Mouse (Mus musculus) midbrain, embryonic 10.5 days (tissue): ENCODE measurements around the gene Ddx49. TPM values are rescaled to one million over a fixed set of nuclear protein-coding genes. Genes with fewer than 3 reads are reported as not detected.

Experiments used
- DNase-seq: peaks from one replicate; pipeline ENCODE4 v3.0.0-alpha.2; 2017; ENCODE audit warnings: low spot score
- H3K27ac ChIP-seq: fragments of 300-500 bp; sonication (generic); replicated peaks from 2 replicates; pipeline ENCODE4 v1.5.1; 2016; ENCODE audit warnings: mild to moderate bottlenecking
- H3K27me3 ChIP-seq: fragments of 300-500 bp; sonication (generic); 2 replicates; pipeline ENCODE4 v1.6.1; 2016; ENCODE audit warnings: low read depth, mild to moderate bottlenecking; ENCODE audit not compliant: poor library complexity, severe bottlenecking
- H3K36me3 ChIP-seq: fragments of 300-500 bp; sonication (generic); 2 replicates; pipeline ENCODE4 v1.6.1; 2016; ENCODE audit warnings: mild to moderate bottlenecking, moderate library complexity
- H3K4me1 ChIP-seq: fragments of 300-500 bp; sonication (generic); 2 replicates; pipeline ENCODE4 v1.6.1; 2016
- H3K4me3 ChIP-seq: fragments of 300-500 bp; sonication (generic); 2 replicates; pipeline ENCODE4 v1.5.1; 2016; ENCODE audit warnings: mild to moderate bottlenecking, moderate library complexity
- H3K9me3 ChIP-seq: fragments of 300-500 bp; sonication (generic); replicated peaks from 2 replicates; pipeline ENCODE4 v1.6.1; 2016; ENCODE audit warnings: mild to moderate bottlenecking
- WGBS: fragments of 180-500 bp; shearing (Covaris S2); methylation state at CpG from one replicate; pipeline ENCODE4 v1.1.7; 2016; 5-methylcytosine and 5-hydroxymethylcytosine counted together
- polyA plus RNA-seq: library from polyadenylated mRNA; unstranded; fragments of >200 nt; fragmentation: Nextera tagmentation; extraction: Ambion mirVana; gene quantifications from 2 replicates; pipeline ENCODE4 v1.2.1, GENCODE M21; 2016

Gene Ddx49
- polyA plus RNA-seq, 1 experiment from 2014 or later, result 56.4 TPM

DNA sequence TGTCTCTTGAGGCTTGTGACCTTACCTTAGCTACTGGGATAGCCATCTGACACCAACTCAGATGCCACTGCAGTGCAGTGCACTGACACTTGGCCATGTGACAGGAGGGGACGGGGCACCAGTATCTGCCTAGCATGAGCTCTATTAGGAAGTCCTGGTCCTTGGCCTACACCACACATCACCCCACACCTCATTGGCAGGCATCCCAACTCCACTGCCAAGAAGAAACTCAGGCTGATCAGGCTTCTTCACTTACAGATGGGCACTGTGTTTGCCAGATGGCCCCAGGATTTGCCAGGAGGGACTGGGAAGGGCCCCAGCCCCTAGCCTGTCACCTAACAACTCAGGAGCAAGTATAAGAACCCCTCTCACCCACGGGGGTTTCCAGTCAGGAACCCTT is 11.1 kb upstream of the Ddx49 start:
- Histone ChIP-seq H3K27ac (no peak overlapping the region), H3K36me3 (peaks cover 52% of the 10 kb centered on the region), H3K9me3 (no peaks in the 10 kb centered on the region), H3K4me1 (peaks cover 38% of the 10 kb centered on the region), H3K4me3 (no peak overlapping the region), H3K27me3 (peaks cover 18% of the 10 kb centered on the region; the same call in 1 of the 2 replicates)
- DNase-seq, result no peak
- 88% methylated on average over 2 of the region's 2 CpGs for WGBS

DNA sequence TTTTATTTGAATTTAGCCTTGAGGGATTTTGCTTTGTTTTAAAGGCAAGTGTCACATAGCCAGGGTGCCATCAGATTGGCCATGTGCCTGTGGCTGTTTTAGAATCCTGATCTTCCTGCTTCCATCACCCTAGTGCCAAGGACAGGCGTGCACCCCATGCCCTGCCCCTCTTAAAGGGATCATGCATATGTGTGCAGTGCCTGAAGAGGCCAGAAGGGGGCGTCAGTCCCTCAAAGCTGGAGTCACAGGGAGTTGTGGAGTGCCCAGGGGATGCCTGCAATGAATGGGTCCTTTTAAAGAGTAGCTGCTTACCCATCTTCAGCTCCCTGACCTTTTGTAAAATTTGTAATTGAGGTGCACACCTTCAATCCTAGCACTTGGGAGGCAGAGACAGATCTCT is 7.0 kb upstream of the Ddx49 start:
- Histone ChIP-seq H3K27ac (no peak overlapping the region), H3K4me3 (no peak overlapping the region), H3K36me3 (peaks cover 93% of the 10 kb centered on the region), H3K9me3 (no peaks in the 10 kb centered on the region), H3K4me1 (0 out of 2 replicates have a peak, but pooled peaks cover 1% of the 10 kb centered on the region), H3K27me3 (no peaks in the 10 kb centered on the region)
- peak; percentile 42 for DNase-seq
- WGBS, result 31% methylated on average over 2 of the region's 2 CpGs

DNA sequence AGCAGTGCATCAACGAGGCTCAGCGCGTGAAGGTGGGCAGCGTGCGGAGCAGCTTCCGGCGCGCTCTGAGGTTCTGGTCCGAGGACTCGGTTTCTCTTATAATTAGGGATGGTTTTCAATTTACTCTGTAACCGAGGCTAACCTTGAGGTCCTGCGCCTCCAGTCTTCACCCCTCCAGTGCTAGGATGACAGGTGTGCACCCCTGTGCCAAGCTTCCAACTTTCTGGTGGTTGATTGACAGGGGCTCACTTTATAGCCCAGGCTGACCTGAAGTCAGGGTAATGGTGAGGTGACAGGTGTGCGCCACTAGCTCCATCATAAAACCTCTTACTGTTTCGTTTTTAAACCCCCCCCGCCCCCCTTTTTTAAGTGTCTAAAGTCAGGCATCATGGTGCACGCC is 612 bp upstream of the Ddx49 start:
- DNase-seq, result no peak
- peaks cover 68% of the 10 kb centered on the region for H3K36me3 ChIP-seq
- peak overlapping the region; percentile 83 for H3K27ac ChIP-seq
- H3K27me3 ChIP-seq, result no peaks in the 10 kb centered on the region
- no peaks in the 10 kb centered on the region for H3K9me3 ChIP-seq
- H3K4me1 ChIP-seq, result peaks cover 29% of the 10 kb centered on the region
- WGBS, result 5% methylated on average over 16 of the region's 16 CpGs
- H3K4me3 ChIP-seq, result peak overlapping the region; percentile 91

DNA sequence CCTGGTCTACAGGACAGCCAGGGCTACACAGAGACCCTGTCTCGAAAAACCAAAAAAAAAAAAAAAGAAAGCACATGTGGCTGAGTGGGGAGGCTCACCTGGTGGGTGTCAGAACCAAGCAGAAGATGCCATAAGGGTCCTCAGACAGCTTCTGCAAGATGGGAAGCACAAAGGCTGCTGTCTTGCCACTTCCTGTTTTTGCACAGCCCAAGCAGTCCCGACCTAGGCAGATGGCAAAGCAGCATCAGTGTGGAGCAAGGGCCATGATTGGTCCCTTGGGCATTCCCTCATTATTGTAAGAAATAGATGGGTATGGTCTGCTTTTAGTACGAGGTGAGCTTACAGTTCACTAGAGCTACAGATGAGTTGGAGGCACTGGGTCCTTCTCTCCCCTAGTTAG is 1.4 kb downstream of the Ddx49 start:
- Histone ChIP-seq H3K27ac (no peak overlapping the region), H3K9me3 (no peaks in the 10 kb centered on the region), H3K36me3 (peaks cover 68% of the 10 kb centered on the region), H3K4me3 (peak overlapping the region; percentile 91; the same call in 1 of the 2 replicates), H3K4me1 (peaks cover 29% of the 10 kb centered on the region), H3K27me3 (no peaks in the 10 kb centered on the region)
- 79% methylated on average over 3 of the region's 3 CpGs for WGBS
- no peak for DNase-seq

DNA sequence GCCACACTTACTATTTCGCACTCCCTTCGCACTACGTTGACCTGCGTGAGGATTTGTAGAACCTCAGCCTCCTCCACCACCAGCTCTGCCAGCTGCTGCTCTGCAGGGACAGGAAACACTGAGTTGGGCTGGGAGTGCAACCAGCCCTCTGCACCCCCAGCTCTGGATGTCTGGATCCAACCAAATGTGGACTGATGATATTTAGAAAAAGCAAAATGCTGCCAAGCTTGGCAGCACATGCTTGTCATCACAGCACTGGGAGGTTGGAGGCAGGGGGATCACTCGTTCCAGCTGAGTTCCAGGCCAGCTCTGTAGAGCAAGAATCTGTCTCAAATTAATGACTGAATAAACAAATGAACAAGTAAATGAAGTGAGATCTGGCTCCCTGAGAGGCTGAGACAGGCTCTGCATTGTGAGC is 8.3 kb downstream of the Ddx49 start:
- no peaks in the 10 kb centered on the region for H3K27me3 ChIP-seq
- no peak for DNase-seq
- H3K4me3 ChIP-seq, result no peak overlapping the region
- H3K4me1 ChIP-seq, result no peaks in the 10 kb centered on the region
- WGBS, result 95% methylated on average over 5 of the region's 5 CpGs
- H3K36me3 ChIP-seq, result peaks cover 98% of the 10 kb centered on the region
- H3K27ac ChIP-seq, result no peak overlapping the region
- no peaks in the 10 kb centered on the region for H3K9me3 ChIP-seq

DNA sequence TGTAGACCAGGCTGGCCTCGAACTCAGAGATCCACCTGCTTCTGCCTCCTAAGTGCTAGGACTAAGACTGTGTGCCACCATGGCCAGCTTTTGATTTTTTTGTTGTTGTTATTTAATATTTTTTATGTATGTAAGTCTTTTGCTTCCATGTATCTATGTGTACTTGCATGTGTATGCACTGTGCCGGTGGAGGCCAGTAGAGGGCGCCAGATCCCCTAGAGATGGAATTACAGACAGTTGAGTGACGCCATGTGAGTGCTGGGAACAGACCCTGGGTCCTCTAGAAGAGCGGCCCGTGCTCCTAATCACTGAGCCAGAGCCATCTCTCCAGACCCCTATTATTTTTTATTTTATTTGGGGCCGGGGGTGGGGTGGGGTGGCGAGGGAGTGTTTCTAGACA is 15.6 kb downstream of the Ddx49 start:
- H3K9me3 ChIP-seq, result peaks cover 14% of the 10 kb centered on the region
- H3K27me3 ChIP-seq, result no peaks in the 10 kb centered on the region
- 90% methylated on average over 8 of the region's 8 CpGs for WGBS
- H3K4me3 ChIP-seq, result no peak overlapping the region
- H3K27ac ChIP-seq, result no peak overlapping the region
- peaks cover 75% of the 10 kb centered on the region for H3K36me3 ChIP-seq
- peaks cover 29% of the 10 kb centered on the region for H3K4me1 ChIP-seq
- DNase-seq, result no peak

DNA sequence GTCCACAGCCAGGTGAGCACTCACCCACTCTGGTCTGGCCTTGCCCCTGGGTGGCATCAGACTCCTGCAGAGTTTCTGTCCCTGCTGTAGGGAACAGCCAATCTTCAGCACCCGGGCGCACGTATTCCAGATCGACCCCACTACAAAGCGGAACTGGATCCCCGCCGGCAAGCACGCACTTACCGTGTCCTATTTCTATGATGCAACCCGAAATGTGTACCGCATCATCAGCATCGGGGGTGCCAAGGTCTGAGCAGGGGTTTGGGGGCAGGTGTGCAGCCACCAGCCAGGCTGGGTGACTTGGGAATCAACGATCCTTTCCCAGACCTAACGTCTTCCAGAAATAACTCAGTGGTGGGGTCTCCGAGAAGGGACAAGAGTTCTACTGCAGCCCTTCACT is 17.0 kb downstream of the Ddx49 start:
- H3K9me3 ChIP-seq, result peaks cover 14% of the 10 kb centered on the region
- no peaks in the 10 kb centered on the region for H3K27me3 ChIP-seq
- H3K27ac ChIP-seq, result no peak overlapping the region
- WGBS, result 95% methylated on average over 15 of the region's 15 CpGs
- H3K4me1 ChIP-seq, result peaks cover 43% of the 10 kb centered on the region
- peaks cover 60% of the 10 kb centered on the region for H3K36me3 ChIP-seq
- no peak for DNase-seq
- peak overlapping the region; percentile 89; the same call in 1 of the 2 replicates for H3K4me3 ChIP-seq

DNA sequence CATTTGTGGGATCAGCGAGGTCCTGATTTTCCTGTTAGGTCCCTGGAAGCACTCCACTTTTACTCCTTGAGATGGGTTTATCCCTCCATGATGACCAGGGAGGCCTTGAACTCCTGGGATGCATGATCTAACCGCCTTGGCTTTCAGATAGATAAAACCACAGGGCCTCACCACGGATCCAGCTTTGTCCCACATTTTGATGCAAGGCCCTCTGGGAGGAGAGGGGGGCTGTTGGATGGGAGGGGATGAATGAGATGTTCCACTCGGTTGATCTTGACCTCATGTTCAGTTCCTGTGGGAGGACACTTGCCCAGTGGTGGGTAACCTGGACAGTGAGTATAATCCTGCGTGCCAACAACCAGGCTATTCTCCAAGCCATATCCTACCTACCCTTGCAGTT is 17.9 kb downstream of the Ddx49 start:
- Histone ChIP-seq H3K27me3 (no peaks in the 10 kb centered on the region), H3K9me3 (peaks cover 14% of the 10 kb centered on the region), H3K27ac (no peak overlapping the region; the same call in 1 of the 2 replicates), H3K4me1 (peaks cover 43% of the 10 kb centered on the region), H3K4me3 (peak overlapping the region; percentile 89), H3K36me3 (peaks cover 51% of the 10 kb centered on the region)
- WGBS, result 81% methylated on average over 5 of the region's 5 CpGs
- DNase-seq, result no peak

DNA sequence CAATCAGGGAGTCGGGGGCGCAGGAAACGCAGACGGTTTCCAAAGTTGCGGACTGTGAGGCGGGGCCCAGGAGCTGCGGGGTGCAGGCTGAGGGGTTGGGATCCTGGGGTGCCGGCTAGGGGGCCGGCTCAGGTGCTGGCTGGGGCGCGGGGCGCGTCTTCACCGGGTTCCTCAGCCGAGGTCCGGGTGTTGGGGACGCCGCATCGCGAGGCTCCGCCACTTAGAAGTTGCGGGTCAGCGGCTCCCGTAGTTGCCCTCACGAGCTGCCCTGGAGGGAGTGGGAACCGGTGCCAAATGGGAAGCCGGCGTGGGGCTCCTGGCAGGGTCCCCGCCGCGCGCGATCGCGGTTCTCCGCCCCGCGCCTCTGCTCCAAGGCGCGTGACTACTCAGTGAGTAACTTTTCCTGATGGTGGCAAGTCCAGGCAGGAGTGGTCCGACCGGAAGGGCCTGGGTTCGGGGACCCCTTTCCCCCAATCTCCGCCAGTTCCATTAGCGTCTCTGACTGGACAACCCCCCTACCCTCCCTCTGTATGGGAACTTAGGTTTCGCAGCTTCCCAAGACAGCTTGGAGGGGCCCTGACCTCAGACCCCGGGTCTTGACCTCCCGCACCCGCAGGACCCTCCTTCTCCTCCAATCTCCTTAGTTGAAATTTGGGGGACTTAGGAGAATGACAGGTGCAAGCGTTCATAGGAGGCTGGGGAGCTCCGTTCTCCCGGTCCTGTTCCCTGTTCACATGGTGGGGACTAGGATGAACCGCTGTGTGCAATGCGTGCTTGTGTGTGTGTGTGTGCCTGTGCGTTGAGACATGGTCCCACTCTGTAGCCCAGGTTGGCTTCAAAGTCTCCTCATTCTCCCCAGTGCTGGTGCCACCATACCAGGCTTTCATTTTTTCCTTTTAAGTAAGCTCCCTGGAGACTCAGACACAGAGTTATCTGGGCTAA is 18.9 kb downstream of the Ddx49 start:
- Histone ChIP-seq H3K4me3 (peak overlapping the region; percentile 89), H3K9me3 (peaks cover 14% of the 10 kb centered on the region), H3K27me3 (no peaks in the 10 kb centered on the region), H3K36me3 (peaks cover 41% of the 10 kb centered on the region), H3K27ac (peak overlapping the region; percentile 97), H3K4me1 (peaks cover 44% of the 10 kb centered on the region)
- 2% methylated on average over 55 of the region's 55 CpGs for WGBS
- DNase-seq, result peak; percentile 45

DNA sequence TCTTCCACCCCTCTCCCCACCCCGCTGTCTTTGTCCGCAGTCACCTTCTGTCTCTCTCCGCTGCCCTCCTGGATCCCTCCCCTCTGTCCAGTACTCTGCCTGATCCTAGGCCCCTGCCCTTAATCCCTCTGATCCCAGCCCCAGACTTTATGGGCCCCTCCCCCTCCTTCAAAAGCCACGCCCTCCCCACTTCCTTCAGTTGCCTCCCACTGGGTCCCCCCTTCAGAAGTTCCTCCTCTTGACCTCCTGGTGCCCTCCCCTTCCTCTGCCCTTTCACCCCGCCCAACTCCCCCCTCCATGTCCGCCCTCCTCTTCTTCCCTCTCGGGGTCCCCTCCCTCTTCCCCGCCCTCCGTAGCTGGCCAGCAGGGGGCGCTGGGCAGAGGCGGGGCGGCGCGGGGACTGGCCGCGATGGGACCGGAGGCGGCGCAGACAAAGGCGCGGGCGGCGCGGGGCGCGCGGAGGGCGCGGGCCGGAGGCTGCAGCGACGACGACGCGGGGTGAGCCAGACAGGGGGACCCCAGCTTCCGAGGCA is 19.6 kb downstream of the Ddx49 start, which contains the start of gene Homer3:
TSS of gene Homer3 (plus strand) at position 225 of the 533 bp plus-strand sequence.
- Histone ChIP-seq H3K27me3 (no peaks in the 10 kb centered on the region), H3K4me3 (peak within 1 kb of the TSS; percentile 89), H3K36me3 (peaks cover 34% of the 10 kb centered on the region), H3K9me3 (peaks cover 14% of the 10 kb centered on the region), H3K4me1 (peaks cover 50% of the 10 kb centered on the region), H3K27ac (peak within 1 kb of the TSS; percentile 97)
- under 1% methylated on average over 36 of the region's 36 CpGs for WGBS
- peak; percentile 96 for DNase-seq

DNA sequence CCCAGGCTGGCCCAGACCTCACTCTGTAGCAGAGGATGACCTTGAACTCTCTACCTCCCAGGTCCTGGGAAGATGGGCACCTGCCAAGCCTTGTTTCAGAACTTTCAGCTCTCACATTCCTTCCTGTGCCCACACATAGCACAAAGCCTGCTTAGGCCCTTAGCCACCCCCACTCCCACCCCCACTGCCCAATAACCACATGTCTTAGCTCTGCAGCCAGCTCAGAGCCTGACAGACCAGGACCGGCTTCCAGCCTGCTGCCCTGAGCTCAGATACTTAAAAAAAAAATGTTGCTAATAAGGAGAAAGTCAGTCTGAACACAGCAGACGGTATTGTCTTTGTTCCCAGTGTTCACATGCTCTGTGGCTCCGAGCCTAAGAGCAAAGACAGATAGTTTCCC is 21.3 kb downstream of the Ddx49 start:
- DNase-seq, result no peak
- peaks cover 50% of the 10 kb centered on the region for H3K4me1 ChIP-seq
- peaks cover 17% of the 10 kb centered on the region for H3K36me3 ChIP-seq
- H3K27me3 ChIP-seq, result no peaks in the 10 kb centered on the region
- peaks cover 3% of the 10 kb centered on the region; the same call in 1 of the 2 replicates for H3K9me3 ChIP-seq
- no peak overlapping the region for H3K4me3 ChIP-seq
- 53% methylated on average over 3 of the region's 3 CpGs for WGBS
- H3K27ac ChIP-seq, result peak overlapping the region; percentile 97

DNA sequence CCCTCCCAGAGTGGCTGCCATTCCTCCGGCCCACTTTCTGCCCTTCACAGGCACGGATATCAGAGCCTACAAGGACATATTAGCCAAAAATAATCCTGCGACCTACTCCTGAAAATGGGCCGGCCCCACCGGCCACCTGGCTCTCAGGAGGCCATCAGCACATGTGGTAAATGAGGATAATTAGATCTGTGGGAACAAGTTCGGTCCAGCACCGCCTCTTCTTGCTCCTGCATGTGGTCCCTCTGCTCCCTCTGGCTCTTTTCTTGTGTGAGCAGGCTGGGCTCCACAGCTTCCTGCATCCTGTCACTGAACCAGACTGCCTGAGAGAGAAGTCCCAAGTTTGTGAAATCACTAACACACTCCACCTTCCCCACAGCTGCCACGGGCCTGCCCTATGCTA is 23.0 kb downstream of the Ddx49 start:
- Histone ChIP-seq H3K36me3 (no peaks in the 10 kb centered on the region; the same call in 1 of the 2 replicates), H3K27me3 (no peaks in the 10 kb centered on the region), H3K27ac (no peak overlapping the region), H3K4me3 (no peak overlapping the region), H3K9me3 (no peaks in the 10 kb centered on the region), H3K4me1 (peaks cover 42% of the 10 kb centered on the region)
- DNase-seq, result no peak
- 71% methylated on average over 8 of the region's 8 CpGs for WGBS

DNA sequence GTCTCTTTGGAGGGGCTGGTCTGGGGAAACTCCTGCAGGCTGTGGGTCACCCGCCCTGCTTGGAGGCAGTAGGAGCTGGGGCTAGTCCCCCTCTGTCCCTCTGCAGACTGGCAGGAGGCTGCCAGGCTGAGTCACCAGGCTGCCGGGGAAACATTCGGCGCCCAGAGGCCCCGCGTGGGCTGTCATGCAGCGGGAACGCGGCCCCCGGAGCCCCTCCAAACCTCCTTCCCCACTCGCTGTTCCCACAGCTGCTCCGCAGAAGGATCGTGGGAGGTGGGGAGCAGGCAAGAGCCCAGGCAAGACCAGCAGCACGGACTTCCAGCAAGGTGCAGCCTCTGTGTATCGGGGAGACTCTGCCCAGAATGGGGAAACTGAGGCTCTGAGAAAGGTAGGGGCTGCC is 24.1 kb downstream of the Ddx49 start:
- peaks cover 34% of the 10 kb centered on the region for H3K4me1 ChIP-seq
- no peak for DNase-seq
- no peaks in the 10 kb centered on the region for H3K36me3 ChIP-seq
- WGBS, result 77% methylated on average over 15 of the region's 15 CpGs
- no peaks in the 10 kb centered on the region for H3K9me3 ChIP-seq
- H3K27ac ChIP-seq, result peak overlapping the region; percentile 55
- H3K27me3 ChIP-seq, result no peaks in the 10 kb centered on the region
- no peak overlapping the region; the same call in 1 of the 2 replicates for H3K4me3 ChIP-seq
